Mouse (Mus musculus): ENCODE results near the gene Tagap. TPM values are rescaled to one million over a fixed set of nuclear protein-coding genes. Genes with fewer than 3 reads are reported as not detected.

Tagap gene
- polyA plus RNA-seq, 1 experiment from 2014 or later, result 0.45 TPM

DNA sequence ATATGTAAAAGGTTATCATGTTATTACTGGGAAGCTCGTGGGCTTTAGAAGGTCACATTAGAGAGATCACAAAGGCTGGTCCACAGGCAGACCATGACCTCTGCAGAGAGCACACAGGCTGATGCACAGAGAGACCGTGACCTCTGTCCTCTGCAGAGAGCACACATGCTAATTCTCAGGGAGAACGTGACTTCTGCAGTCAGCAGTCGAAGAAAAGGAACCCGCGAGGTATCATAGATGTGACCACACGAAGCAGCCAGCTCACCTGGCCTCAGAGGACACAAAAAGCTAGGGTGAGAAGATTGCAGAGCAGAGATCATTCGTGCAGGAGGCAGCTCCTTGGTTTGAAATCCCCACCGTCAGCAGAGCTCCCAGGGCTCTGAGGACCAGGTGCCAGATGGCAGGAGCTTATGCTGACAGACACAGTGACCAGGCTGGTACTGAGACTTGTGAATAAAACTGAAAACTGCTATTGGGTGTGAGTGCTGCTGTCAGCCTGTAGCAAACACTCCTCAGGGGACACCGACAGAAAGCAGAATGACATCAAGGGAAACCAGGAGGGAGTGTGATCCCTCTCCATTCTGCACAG, 29.7 kb upstream of the Tagap start:
- 69% methylated on average over 10 of the region's 10 CpGs for WGBS
- Histone ChIP-seq H3K4me2 (no peak overlapping the region), H3K27ac (replicated peaks) (no peak overlapping the region), H3K9ac (replicated peaks) (no peak overlapping the region), H3K4me1 (no peaks in the 10 kb centered on the region), H3K4me3 (replicated peaks) (no peak overlapping the region), H3K36me3 (no peaks in the 10 kb centered on the region), H3K9me3 (replicated peaks) (no peaks in the 10 kb centered on the region), H3K27me3 (replicated peaks) (no peaks in the 10 kb centered on the region)
- no peak for ATAC-seq (ENCODE audit: low FRiP score)

DNA sequence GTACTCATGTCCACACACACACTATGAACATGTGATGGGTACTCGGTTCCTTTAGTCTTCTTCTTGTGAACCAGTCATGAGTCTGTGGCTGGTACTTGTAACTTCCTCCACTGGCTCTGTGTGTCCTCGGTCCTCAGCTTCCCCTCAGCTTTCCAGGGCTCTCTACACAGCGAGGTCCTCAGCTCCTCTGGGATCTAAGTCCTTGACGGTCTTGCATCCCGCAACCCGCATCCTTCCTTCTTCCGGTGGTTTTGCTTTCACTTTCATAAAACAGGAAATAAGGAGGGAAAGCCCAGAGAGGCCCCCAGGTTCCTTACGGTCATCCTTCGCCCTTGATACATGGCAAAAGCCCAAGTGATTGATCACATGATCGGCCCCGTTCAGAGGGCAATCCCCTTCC, 28.7 kb upstream of the Tagap start:
- WGBS, result 89% methylated on average over 11 of the region's 11 CpGs
- no peaks in the 10 kb centered on the region for H3K36me3 ChIP-seq
- H3K4me2 ChIP-seq, result no peak overlapping the region
- no peak overlapping the region for H3K9ac ChIP-seq (replicated peaks)
- no peaks in the 10 kb centered on the region for H3K4me1 ChIP-seq
- H3K27ac ChIP-seq (replicated peaks), result no peak overlapping the region
- no peak overlapping the region for H3K4me3 ChIP-seq (replicated peaks)
- no peak for ATAC-seq (ENCODE audit: low FRiP score)
- no peaks in the 10 kb centered on the region for H3K27me3 ChIP-seq (replicated peaks)
- H3K9me3 ChIP-seq (replicated peaks), result no peaks in the 10 kb centered on the region

DNA sequence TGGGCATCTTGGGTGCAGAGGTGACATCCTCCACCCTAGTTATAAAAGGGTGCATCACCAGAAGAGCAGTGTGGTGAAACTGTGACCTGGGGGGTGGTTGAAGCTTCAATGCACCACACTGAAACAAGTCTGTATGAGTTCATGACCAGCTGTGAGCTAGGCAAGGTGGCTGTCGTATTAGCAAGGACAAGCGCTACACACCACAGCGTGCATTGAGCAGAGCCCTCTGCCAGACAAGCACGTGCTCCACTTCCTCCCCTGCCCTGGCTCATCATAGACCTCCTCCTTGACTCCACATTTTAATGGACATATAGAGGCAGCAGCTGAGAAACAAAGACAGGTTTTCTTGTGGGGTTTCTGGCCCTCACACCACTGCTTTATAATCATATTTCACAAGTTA, 28.0 kb upstream of the Tagap start:
- no peak overlapping the region for H3K4me3 ChIP-seq (replicated peaks)

DNA sequence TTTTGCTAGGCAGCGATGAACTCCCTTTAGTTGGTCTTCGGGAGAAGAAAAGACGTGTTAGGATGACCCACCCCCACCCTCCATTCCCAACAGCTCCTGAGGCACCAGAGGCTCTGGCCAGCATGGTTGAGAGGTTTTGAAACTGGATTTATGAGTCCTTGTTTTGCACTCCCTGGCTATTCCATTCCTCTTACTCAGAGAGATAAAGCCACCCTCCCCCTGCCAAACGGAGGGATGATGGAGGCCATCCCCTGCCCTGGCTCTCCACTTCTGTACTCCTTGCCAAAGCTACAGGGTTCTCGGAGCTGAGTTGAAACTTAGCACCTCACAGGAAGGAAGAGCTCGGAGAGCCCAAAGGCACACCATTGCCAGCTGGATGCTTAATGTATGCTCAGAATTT, 26.6 kb upstream of the Tagap start:
- no peak for ATAC-seq (ENCODE audit: low FRiP score)

More for the DNA sequence above, 28.0 kb upstream of the Tagap start:
- H3K4me1 ChIP-seq, result no peaks in the 10 kb centered on the region
- no peaks in the 10 kb centered on the region for H3K27me3 ChIP-seq (replicated peaks)
- 87% methylated on average over 4 of the region's 4 CpGs for WGBS
- no peak overlapping the region for H3K27ac ChIP-seq (replicated peaks)
- H3K9ac ChIP-seq (replicated peaks), result no peak overlapping the region
- H3K4me2 ChIP-seq, result no peak overlapping the region
- H3K36me3 ChIP-seq, result no peaks in the 10 kb centered on the region
- no peaks in the 10 kb centered on the region for H3K9me3 ChIP-seq (replicated peaks)
- ATAC-seq (ENCODE audit: low FRiP score), result no peak

DNA sequence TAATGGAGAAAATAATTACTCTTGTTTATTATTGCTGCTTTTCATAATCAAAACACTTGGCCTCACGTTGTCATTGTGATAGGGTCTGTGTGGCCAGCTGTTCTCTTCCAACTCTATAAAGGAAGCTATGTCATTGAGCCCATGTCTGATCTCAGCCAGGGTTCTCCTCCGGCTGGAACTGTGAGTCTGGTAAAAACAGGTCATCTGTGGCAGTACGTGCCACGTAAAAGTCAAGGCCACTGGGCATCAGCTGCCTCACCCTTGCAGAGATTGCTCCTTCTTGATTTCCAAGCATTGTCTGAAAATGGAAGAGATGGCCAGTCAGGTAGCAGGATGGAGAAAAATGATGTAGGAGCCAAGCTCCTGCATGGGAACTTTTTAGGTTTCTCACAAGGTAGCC, 25.8 kb upstream of the Tagap start:
- H3K27ac ChIP-seq (replicated peaks), result no peak overlapping the region
- H3K4me2 ChIP-seq, result no peak overlapping the region
- 81% methylated on average over 4 of the region's 4 CpGs for WGBS
- H3K9me3 ChIP-seq (replicated peaks), result no peaks in the 10 kb centered on the region
- no peak for ATAC-seq (ENCODE audit: low FRiP score)
- no peak overlapping the region for H3K9ac ChIP-seq (replicated peaks)
- H3K4me3 ChIP-seq (replicated peaks), result no peak overlapping the region
- no peaks in the 10 kb centered on the region for H3K36me3 ChIP-seq
- H3K4me1 ChIP-seq, result no peaks in the 10 kb centered on the region
- H3K27me3 ChIP-seq (replicated peaks), result no peaks in the 10 kb centered on the region

More for the DNA sequence above, 26.6 kb upstream of the Tagap start:
- Histone ChIP-seq H3K9me3 (replicated peaks) (no peaks in the 10 kb centered on the region), H3K4me3 (replicated peaks) (no peak overlapping the region), H3K4me1 (no peaks in the 10 kb centered on the region), H3K27ac (replicated peaks) (no peak overlapping the region), H3K4me2 (no peak overlapping the region), H3K36me3 (no peaks in the 10 kb centered on the region), H3K27me3 (replicated peaks) (no peaks in the 10 kb centered on the region), H3K9ac (replicated peaks) (no peak overlapping the region)
- WGBS, result 67% methylated on average over 6 of the region's 6 CpGs

DNA sequence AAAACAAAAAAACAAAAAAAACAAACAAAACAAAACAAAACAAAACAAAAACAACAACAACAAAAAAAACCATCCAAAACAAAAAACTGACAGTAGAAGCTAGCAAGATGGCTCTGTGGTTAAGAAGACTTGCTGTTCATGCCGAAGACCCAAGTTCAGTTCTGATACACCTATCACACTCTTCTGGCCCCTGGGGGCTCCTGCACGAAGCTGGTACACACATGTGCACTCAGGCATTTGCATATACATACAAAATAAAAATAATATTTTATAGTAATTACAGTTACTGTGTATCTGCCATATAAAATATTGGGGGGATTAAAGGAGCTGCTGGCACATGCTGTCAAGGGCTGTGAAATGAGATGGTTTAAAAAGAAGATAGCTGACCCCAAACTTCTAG, 24.3 kb upstream of the Tagap start:
- Histone ChIP-seq H3K27ac (replicated peaks) (no peak overlapping the region), H3K9ac (replicated peaks) (no peak overlapping the region), H3K4me1 (no peaks in the 10 kb centered on the region), H3K9me3 (replicated peaks) (no peaks in the 10 kb centered on the region), H3K4me3 (replicated peaks) (no peak overlapping the region), H3K4me2 (no peak overlapping the region), H3K27me3 (replicated peaks) (no peaks in the 10 kb centered on the region), H3K36me3 (no peaks in the 10 kb centered on the region)
- no peak for ATAC-seq (ENCODE audit: low FRiP score)
- 83% methylated on average over 2 of the region's 2 CpGs for WGBS

DNA sequence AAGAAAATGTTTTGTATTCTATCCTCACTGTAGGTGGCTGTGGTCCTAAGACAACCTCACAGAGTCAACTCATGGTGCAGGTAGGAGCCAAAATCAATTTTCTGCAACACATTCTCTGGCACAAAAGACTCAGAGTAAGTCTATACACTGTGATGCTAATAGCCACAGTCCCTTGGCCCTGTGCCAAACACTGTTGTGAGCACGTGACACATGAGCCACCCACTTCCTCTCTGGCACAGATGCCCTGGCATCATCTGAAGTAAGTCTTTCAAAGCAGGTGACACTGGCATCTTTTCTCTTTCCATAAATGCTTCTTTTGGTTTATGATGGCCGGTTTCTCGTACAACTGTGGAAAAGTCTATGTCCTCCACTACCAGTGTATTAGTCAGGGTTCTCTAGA, 23.4 kb upstream of the Tagap start:
- Histone ChIP-seq H3K4me3 (replicated peaks) (no peak overlapping the region), H3K4me2 (no peak overlapping the region), H3K9me3 (replicated peaks) (no peaks in the 10 kb centered on the region), H3K4me1 (no peaks in the 10 kb centered on the region), H3K36me3 (no peaks in the 10 kb centered on the region), H3K27me3 (replicated peaks) (no peaks in the 10 kb centered on the region), H3K9ac (replicated peaks) (no peak overlapping the region), H3K27ac (replicated peaks) (no peak overlapping the region)
- WGBS, result 67% methylated on average over 3 of the region's 3 CpGs
- no peak for ATAC-seq (ENCODE audit: low FRiP score)

DNA sequence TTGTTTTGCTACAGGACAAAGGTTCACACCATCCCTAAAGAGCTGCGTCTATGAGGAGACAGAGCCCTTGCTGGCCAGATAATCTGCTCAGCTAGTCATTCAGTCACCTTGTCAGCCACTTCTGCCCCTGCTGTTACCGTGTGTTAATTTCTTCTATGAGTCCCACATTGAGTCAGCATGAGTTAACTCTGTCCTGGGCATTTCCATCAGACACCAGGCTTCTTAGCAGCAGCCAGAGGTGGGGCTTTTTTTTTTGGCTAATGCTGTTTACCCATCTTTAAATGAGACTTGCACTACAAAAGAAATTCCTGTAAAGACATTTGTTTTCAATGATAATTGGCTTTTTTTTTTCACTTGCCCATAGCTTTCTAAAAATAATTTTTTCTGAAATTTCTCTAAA, 20.8 kb upstream of the Tagap start:
- Histone ChIP-seq H3K27me3 (replicated peaks) (no peaks in the 10 kb centered on the region), H3K9me3 (replicated peaks) (no peaks in the 10 kb centered on the region), H3K36me3 (no peaks in the 10 kb centered on the region), H3K9ac (replicated peaks) (no peak overlapping the region), H3K27ac (replicated peaks) (no peak overlapping the region), H3K4me1 (no peaks in the 10 kb centered on the region), H3K4me2 (no peak overlapping the region), H3K4me3 (replicated peaks) (no peak overlapping the region)
- ATAC-seq (ENCODE audit: low FRiP score), result no peak
- WGBS, result 48% methylated on average over 2 of the region's 2 CpGs

DNA sequence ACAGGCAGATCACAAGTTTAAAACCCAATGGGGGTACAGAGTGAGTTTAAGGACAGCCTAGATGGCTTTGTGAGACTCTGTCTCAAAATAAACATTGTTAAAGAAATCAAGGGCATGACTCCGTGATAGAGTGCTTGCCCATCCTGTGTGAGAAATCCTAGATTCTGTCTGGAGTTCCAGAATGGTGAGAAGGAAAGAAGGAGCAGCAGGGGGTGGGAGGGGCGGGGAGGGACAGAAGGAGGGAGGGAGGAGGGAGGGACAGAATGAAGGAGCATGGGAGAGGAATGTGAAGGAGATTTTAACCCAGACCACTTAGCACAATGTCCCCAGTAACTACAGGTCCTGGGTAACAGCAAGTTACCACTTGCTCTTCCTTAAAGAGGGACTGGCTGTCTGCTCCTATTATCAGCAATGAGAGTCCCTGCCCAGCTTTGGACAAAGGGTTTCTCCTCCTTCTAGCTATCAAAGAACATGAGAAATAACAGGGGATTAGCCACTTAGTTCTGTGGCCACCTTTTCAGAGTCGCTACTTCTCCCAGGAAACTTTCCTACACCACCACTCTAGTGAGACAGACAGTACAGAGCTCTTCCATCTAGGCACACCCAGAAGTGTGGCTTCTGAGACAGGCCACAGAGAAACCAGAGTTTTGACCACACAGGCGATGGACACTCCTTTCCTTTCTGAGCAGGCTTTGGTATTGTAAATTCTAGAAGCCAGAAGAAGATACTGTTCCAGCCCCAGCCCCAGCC, 19.7 kb upstream of the Tagap start:
- H3K27ac ChIP-seq (replicated peaks), result no peak overlapping the region
- no peaks in the 10 kb centered on the region for H3K27me3 ChIP-seq (replicated peaks)
- no peaks in the 10 kb centered on the region for H3K9me3 ChIP-seq (replicated peaks)
- 59% methylated on average over 4 of the region's 4 CpGs for WGBS
- H3K4me3 ChIP-seq (replicated peaks), result no peak overlapping the region
- no peak for ATAC-seq (ENCODE audit: low FRiP score)
- no peak overlapping the region for H3K4me2 ChIP-seq
- no peak overlapping the region for H3K9ac ChIP-seq (replicated peaks)
- H3K4me1 ChIP-seq, result no peaks in the 10 kb centered on the region
- no peaks in the 10 kb centered on the region for H3K36me3 ChIP-seq

DNA sequence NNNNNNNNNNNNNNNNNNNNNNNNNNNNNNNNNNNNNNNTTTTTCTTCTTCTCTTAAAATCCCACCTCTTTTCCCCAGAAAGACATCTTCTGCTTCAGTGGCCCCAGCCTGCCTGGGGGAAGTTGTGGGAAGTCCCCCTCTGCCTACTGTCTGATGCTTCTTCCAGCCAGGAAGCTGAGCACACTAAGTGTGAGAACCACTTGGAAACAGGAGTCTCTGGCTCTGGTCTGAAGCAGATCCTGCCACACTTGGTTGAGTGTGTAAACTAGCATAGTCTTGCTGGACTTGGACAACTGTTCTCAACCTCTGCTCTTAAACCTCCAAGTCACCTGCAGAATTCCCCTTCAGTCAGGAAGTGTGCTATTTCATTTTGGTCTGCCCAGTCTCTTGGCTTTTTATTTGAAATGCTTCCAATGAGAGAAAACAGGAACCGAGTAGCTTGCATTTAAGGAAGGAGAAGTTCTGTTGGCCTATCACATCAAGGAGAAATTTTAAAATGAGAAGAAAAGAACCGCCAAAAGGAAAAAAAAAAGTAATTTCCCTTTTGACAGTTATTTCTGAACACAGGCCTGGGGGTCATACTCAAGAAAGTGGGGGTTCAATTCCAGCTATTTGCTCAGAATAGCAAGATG, 11.1 kb upstream of the Tagap start:
- 82% methylated on average over 2 of the region's 2 CpGs for WGBS
- no peaks in the 10 kb centered on the region for H3K27me3 ChIP-seq (replicated peaks)
- H3K9ac ChIP-seq (replicated peaks), result no peak overlapping the region
- no peaks in the 10 kb centered on the region for H3K9me3 ChIP-seq (replicated peaks)
- no peak overlapping the region for H3K27ac ChIP-seq (replicated peaks)
- no peaks in the 10 kb centered on the region for H3K4me1 ChIP-seq
- no peaks in the 10 kb centered on the region for H3K36me3 ChIP-seq
- no peak for ATAC-seq (ENCODE audit: low FRiP score)
- H3K4me3 ChIP-seq (replicated peaks), result no peak overlapping the region
- no peak overlapping the region for H3K4me2 ChIP-seq

DNA sequence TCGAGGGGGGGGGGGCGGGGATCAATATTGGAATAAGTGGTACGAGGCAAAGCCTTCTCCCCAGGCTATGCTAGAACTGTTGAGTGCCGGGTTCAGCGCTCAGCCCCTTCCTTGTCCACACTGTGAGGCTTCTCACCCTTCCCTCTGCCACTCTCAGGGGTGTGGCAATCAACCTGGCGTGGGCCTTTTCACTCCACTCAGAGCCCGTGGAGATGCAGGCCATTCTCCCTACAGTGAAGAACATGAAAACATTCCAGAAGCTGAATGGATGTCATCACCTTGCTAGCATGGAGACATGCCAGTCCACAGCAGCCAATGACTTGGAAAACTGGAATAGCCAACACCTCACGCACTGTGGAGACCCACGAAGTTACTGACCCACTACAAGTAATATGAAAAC, 10.0 kb upstream of the Tagap start:
- no peaks in the 10 kb centered on the region for H3K9me3 ChIP-seq (replicated peaks)
- WGBS, result 86% methylated on average over 9 of the region's 9 CpGs
- H3K27me3 ChIP-seq (replicated peaks), result no peaks in the 10 kb centered on the region
- H3K9ac ChIP-seq (replicated peaks), result no peak overlapping the region
- H3K36me3 ChIP-seq, result no peaks in the 10 kb centered on the region
- ATAC-seq (ENCODE audit: low FRiP score), result no peak
- no peak overlapping the region for H3K27ac ChIP-seq (replicated peaks)
- no peak overlapping the region for H3K4me2 ChIP-seq
- H3K4me3 ChIP-seq (replicated peaks), result no peak overlapping the region
- no peaks in the 10 kb centered on the region for H3K4me1 ChIP-seq

All from neural tube, embryonic 15.5 days (tissue).